In the genomic region with DNA sequence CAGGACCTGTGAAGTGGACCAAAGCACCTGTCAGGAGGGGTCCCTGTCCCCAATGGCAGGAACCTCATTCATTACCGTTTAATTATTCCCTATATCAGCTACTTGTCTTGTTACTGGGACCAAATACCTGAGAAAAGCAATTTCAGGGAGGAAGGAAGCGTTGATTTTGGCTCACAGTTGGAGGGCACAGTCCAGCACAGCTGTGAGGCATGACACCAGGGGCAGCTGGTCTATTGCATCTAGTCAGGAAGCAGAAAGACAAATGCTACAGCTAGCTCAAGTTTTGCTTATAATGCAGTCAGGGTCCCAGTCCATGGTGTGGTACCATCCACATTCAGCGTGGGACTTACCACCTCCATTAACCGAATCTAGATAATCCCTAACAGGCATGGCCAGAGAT, we compare ENCODE assay signal across 16 mouse cellular contexts. TPM values are rescaled to one million over a fixed set of nuclear protein-coding genes. Genes with fewer than 3 reads are reported as not detected.
"Had no signal": no experiment of that assay in that cellular context is flagged by ENCODE, and none has a peak within 500 bp of the region (broad histone marks: within the 10 kb centered on the region; RNA-seq: fewer than 3 reads in every experiment).

No protein-coding gene starts in this region.

- H3K9ac ChIP-seq: liver, embryonic 15.5 days; lung, embryonic 14.5 days; midbrain, embryonic 13.5 days; midbrain, embryonic 15.5 days; neural tube, embryonic 12.5 days; stomach, embryonic 15.5 days had no signal

- H3K4me3 ChIP-seq: liver, embryonic 15.5 days; midbrain, embryonic 13.5 days; midbrain, embryonic 15.5 days; neural tube, embryonic 12.5 days; stomach, embryonic 15.5 days had no signal

- H3K36me3 ChIP-seq: liver, embryonic 15.5 days; midbrain, embryonic 13.5 days; midbrain, embryonic 15.5 days; neural tube, embryonic 12.5 days; stomach, embryonic 15.5 days had no signal

- H3K4me2 ChIP-seq: liver, embryonic 15.5 days; lung, embryonic 14.5 days; midbrain, embryonic 11.5 days; midbrain, embryonic 13.5 days; midbrain, embryonic 15.5 days; neural tube, embryonic 12.5 days; stomach, embryonic 15.5 days had no signal

- DNase-seq: lung, adult 18-20 months; lung, embryonic 14.5 days; right cerebral cortex, postnatal 14 days; thymus, adult 2 months; thymus, postnatal 25 days; thymus, postnatal 4 days had no signal

- H3K27me3 ChIP-seq: liver, embryonic 15.5 days; midbrain, embryonic 13.5 days; midbrain, embryonic 15.5 days; neural tube, embryonic 12.5 days had no signal

- H3K27ac ChIP-seq: liver, embryonic 15.5 days; midbrain, embryonic 15.5 days; neural tube, embryonic 12.5 days; stomach, postnatal 0 days had no signal

- ATAC-seq: midbrain, embryonic 13.5 days; midbrain, embryonic 15.5 days had no signal

- H3K9me3 ChIP-seq: liver, embryonic 15.5 days; midbrain, embryonic 13.5 days; midbrain, embryonic 15.5 days; neural tube, embryonic 12.5 days; stomach, embryonic 15.5 days had no signal

RNA-seq across cellular contexts. Expression of gene Itga11, which starts 29.6 kb away (rescaled TPM):
- total RNA-seq: megakaryocyte, adult 5-6 weeks; megakaryocyte-erythroid progenitor cell, adult 5-6 weeks; neutrophil, adult 5-6 weeks had no signal
